Mouse (Mus musculus) WW6 (cell line): ENCODE results near the gene Osbpl11.
"Not testable (repeated sequence)": the region's sequence is repeated elsewhere in the genome, so short reads cannot be mapped to it uniquely, and the experiment has no call there.

Experiments
- DNase-seq: peaks from one replicate; pipeline ENCODE4 v3.0.0-alpha.2; 2013; ENCODE audit warnings: low read depth, low spot score

Gene Osbpl11

DNA sequence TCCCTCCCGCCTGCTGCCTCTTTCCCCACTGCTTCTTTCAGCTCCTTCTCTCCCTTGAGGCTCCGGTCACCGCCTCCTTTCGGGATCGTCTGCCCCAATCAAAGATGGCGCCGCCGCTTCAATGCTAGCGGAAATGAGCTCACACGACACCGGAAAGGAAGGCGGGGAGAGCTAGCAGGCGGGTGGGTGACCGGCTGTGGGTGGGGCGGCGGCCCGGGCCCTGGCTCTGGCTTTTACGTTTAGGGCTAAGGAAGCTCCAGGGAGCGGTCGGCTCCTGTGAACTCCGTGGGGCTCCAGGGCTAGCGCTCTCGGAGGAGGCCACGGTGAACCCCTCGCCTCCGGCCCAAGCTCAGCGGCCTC lies at the start of gene Osbpl11:
Gene Osbpl11 (plus strand): TSS at position 171 of the 360 bp plus-strand sequence.
- peak; percentile 75 for DNase-seq

DNA sequence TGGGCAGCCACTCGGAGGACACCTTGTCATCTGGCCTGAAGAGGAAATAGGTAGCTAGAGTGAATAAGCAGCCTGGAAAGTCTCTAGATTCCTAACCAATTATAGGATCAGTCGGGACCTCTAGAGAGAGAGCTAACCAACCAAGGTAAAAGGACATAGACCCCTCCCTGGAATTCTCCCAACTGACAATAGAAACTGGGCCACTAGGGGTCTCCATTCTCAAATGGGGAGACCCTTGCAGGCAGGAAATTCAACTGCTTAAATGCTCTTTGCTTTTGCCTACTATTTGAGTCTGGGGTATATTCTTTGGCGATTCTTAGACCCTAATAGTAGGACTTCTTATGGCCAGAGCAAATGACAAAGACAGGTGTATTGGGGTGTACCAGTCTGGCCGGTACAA lies 49.7 kb upstream of the Osbpl11 start:
- no peak for DNase-seq

DNA sequence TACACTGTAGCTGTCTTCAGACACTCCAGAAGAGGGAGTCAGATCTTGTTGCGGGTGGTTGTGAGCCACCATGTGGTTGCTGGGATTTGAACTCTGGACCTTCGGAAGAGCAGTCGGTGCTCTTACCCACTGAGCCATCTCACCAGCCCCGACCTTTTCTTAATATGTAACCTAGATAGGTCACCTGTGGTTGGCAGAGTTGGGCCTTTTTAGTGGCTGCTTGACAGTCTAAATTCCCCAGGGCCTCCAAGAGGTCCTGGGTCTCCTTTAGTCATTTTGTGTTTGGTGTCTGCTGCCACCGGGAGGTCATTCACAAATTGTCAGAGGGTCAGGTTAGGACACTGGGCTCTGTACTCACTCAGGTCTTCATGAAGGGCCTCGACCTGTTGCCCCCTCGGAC lies 45.8 kb upstream of the Osbpl11 start:
- not testable (repeated sequence) for DNase-seq

DNA sequence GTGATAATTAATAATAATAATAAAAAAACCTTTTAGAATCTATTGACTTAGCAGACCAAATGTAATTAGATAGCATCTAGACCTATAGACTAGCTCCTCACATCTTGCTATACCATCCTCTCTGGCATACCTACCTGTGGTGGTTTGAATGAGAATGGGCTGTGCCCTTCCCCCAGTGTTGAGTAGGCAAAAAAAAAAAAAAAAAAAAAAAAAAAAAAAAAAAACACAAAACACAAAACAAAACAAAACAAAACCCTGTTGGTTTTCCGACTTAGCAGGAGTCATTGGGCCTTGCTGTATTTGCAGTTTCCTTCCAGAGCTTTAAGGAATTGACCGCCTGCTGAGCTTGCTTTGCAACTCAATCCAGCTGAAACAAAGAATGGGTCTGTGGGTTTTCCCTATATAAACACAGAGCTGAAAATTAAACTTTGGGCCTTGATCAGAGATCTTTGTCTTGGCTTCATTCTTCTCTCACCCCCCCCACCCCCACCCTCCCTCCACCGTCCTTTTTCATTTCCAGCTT lies 43.1 kb upstream of the Osbpl11 start:
- DNase-seq: no peak

DNA sequence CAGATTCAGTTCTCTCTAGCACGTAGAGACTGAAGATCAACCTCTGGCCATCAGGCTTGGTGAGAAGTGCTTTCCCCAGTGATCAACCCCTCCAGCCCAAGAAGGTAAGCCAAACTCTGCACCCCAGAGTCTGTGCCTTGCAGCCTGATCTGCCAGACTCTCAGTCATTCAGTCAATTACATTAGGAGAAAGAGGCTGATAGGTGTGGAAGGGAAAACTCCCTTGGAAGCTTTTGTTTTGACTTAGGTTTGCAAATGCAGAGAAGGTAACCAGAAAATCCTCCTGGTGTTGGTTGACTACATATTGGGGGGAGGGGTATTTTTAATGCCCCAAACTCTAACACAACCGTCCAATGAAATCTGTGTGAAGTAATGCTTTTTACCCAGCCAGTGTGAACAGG lies 41.4 kb upstream of the Osbpl11 start:
- DNase-seq: no peak

DNA sequence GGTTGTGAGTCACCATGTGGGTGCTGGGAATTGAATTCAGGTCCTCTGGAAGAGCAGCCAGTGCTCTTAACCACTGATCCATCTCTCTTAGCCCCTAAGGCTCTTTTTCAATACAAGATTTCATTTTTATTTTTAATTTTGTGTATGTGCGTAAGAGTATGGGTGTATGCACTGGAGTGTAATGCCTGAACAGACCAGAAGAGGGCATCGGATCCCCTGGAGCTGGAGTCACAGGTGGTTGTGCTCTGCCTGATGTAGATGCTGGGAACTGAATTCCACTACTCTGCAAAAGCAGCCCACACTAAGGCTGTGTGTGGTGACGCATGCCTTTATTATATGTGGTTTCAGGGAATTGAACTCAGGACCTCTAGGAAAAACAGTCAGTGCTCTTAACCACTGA lies 38.7 kb upstream of the Osbpl11 start:
- DNase-seq: no peak

DNA sequence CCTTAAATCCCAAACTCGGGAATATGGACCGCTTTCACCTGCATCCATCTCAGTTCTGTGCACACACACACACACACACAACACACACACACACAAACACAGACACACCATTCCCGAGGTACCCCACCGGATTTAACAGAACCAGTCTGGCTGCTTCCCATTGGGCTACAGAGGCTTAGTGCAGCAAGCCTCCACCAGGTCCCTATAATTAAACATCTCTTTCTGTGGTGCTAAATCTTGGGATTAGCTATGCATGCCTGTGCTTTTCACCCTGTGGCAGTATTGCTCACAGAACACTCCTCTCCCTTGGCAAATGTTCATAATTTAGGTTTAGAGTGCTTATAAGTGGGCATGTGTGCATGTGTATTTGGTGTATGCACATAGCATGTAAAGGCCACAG lies 36.7 kb upstream of the Osbpl11 start:
- no peak for DNase-seq

DNA sequence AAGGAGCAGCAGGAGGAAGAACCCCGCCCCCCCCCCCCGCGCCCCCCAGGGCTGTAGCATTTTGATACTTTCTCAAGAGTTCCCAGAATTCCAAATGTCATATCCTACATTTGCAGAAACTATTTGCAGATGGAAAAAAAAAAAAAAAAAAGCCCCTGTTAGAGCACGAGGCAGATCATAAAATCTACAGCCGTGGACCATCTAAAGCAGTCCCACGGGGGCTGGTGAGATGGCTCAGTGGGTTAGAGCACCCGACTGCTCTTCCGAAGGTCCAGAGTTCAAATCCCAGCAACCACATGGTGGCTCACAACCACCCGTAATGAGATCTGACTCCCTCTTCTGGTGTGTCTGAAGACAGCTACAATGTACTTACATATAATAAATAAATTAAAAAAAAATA lies 34.0 kb upstream of the Osbpl11 start:
- DNase-seq: not testable (repeated sequence)

DNA sequence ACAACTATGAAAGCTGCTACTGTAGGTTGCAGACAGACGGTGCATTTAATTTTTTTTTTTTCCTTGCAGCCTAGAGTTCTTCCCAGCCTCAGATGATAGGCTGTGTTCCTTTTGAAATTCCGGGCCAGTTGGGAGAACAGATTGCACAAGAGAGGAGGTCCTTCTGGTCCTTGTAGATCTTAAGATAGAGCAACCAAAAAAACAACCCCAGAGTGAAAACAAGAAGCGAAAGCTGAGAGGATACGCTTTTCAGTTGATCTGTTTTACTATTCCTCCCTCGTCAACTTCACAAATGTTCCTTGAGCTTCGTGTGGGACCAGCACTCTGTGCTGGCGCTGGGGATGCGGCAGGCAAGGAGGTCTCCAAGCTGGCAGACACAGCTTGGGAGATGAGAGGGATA lies 33.3 kb upstream of the Osbpl11 start:
- no peak for DNase-seq

DNA sequence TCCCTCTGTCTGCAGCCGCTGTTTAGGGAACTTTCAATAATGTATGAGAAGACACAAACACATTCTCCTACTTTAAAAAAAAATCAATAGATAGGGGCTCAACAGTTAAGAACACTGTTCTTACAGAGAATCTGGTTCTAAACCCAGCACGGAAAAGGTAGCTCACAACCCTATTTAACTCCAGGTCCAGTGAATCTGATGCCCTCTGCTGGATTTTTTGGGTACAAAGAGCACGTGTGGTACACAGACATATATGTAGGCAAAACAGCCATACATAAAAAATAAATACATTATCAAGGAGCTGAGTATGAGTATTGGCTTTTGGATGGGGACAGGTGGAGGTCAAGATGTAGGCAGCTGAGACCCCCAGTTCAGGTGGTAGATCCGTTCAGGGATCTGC lies 29.9 kb upstream of the Osbpl11 start:
- no peak for DNase-seq

DNA sequence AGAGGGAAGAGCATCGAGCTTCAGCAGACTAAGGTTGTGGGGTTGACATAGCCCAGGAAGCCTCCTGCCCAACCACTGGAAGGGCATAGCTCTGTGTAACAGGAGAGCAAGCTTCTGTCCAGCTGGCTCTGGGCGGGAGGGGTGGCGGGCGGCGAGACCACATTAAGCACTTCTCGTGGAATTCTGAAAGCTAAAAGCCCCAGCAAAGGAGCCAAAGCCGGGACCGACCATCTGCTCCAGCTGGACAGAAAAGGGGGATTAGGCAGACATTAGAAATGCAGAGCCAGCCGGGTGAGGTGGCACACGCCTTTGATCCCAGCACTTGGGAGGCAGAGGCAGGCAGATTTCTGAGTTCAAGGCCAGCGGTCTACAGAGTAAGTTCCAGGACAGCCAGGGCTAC lies 26.9 kb upstream of the Osbpl11 start:
- no peak for DNase-seq

DNA sequence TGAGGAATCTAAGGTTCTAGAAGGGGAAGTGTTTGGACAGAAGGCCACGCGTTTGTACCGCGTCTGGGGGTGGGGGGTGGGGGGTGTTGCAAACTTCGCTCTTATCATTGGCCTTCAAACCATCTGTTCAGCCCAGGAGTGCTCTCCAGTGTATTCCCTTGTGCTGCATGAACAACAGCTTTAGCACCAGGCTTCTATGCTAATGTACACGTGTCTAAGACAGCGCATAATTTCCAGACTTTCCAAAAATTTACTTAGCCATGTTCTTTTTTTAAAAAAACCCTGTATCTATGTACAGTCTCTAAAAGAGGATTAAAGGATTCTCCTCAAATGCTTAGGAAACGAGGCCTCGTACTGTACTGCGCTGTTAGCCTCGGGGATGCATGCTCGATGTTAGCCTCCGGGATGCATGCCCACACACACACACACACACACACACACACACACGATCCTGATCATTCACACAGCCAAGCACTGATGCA lies 26.2 kb upstream of the Osbpl11 start:
- DNase-seq: no peak

DNA sequence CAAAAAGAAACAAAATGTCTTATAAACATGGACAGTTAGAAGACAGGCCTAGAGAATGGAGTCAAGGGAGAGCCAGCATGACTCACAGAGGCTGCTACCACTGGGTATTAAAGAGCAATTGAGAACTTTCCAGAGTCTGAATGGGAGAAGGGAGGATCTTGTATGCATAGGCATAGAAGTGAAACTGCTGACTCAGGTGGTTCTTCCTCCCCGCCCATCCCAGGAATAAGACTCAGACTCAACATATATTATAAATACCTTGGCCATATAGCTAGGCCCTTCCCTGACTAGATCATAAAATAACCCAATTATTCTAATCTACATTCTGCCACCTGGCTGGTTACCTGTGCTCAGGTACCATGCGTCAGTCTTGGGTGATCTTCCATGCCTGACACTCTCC lies 25.5 kb upstream of the Osbpl11 start:
- no peak for DNase-seq

DNA sequence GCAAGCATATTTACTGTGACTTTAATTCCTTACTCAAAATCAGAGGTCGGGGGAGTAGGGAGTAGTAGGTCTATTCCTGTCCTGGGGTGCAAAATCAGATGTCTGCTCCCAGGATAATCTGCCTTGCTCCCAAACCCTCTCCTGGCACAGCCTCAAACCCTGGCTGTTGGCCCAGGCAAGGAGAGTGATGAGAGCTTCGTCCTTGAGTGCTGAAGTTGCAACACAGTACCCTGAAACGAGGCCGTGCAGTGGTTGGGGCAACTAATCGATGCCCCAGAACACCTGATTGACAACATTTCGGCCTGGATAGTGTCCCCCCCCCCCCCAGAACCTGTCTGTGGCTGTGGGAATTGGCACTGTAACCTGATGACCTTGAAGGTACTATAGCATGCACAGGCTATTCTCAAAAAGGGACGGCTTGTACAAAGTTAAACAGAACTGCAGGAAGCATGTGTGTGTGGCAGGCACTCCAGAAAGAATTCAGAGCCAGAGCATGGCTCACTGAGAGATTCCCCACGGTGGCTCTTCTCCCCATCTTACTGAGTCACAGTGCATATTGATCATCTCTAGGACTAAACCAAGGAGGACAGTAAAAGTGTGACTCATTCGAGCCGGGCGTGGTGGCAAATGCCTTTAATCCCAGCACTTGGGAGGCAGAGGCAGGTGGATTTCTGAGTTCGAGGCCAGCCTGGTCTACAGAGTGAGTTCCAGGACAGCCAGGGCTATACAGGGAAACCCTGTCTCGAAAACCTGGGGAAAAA lies 21.4 kb upstream of the Osbpl11 start:
- DNase-seq: no peak

DNA sequence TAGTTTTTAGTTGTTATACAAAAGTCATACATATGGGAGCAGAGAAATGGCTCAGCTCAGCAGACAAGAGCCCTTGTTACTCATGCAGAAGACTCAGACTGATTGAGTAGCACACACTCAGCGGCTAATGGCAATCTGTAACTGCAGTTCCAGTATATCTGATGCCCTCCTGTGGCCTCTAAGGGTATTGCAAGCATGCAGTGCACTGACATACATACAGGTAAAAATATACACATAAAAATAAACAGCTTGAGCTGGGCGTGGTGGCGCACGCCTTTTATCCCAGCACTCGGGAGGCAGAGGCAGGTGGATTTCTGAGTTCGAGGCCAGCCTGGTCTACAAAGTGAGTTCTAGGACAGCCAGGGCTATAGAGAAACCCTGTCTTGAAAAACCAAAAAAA lies 18.6 kb upstream of the Osbpl11 start:
- DNase-seq: not testable (repeated sequence)

DNA sequence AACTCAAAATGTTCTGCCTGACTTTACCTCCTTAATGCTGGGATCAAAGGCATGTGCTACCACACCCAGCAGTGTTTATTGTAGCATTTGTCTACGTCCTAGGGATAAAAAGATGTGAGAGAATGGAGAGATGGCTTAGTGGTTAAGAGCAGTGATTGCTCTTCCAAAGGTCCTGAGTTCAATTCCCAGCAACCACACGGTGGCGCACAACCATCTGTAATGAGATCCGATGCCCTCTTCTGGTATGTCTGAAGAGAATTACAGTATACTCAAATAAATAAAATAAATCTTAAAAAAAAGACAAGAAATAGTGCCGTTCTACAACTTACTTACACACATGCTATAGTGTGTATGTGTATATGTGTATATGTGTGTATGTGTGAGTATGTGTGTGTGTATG lies 17.3 kb upstream of the Osbpl11 start:
- DNase-seq: no peak

DNA sequence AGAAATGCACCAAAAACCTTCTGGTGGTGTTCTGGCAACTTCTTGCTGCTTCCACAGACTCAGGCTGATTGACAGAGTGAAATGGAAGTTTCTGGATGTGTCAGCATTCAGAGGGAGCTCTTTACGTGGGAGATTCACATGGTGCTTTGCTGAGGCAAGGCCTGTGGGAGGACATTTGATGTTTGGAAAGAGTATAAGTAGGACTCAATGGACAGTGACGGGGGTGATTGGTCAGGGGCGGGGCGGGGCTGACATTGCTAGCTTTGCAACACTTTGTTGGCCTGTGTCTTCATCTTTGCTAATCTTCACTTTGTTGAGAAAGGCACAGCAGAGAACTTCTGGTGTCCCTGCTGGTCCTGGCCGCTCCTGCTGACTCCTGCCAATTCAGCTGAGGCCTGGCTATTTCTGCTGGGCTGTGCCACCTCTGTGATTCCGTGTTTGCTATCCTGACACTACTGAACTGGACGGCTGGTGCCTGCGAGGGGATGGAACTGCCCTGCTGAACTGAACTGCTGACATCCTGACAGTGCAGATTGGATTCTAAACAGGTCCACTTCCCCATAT lies 15.3 kb upstream of the Osbpl11 start:
- DNase-seq: no peak

DNA sequence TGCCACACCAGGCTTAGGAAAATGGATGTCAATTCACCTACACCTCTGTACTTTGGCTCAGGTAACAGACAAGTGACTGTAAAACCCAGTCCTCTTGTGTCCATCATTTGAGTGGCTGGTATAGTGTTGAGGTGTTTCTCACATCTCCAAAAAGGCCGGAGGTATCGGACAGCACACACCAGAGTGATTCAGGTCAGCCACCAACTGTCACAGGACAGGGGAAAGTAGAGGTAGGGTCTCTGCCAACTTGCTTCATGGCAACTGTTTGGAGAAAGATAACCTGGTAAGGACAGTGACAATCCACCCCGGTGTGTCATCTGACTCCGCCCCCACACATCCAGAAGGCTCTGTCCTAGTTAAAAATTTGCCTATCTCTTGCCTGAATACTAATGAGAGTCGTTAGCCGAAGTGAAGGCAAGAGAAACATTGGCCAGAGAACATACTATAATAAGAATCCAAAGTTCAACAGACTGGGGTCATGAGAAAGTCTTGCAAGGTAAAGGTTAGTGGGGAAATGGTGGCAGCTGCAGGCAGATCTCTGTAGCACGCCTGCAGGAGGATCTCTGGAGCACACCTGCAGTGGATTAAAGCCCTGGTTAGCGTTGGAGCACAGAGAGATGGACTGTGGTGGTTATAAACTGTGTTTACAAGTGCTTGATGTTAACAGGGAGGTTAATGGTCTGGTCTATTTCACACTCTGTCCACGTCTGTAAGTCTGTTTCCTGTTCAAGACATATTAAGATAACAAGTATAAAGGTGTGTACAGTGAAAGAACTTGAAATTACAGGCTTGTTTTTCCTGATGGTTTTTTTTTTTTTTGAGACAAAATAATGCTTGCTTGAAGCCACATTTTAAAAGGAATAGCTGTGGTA lies 13.9 kb upstream of the Osbpl11 start:
- DNase-seq: no peak

DNA sequence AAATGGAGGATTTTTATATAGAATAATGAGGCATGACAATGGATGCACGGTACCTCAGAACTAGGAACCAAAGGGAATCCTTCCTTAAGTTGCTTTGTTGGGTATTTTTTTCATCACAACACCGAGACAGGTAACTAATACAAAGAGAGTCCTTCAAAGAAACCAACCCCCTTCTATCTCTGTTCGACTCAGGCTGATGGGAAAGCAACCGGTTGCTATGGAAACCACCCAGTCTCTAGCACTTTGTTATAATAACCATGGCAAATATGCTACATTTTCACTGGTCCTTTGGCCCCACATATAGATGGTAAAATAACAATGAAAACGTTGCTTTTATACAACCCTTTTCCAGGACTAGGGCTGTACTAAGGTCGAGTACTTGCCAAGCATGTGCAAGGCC lies 13.1 kb upstream of the Osbpl11 start:
- no peak for DNase-seq

DNA sequence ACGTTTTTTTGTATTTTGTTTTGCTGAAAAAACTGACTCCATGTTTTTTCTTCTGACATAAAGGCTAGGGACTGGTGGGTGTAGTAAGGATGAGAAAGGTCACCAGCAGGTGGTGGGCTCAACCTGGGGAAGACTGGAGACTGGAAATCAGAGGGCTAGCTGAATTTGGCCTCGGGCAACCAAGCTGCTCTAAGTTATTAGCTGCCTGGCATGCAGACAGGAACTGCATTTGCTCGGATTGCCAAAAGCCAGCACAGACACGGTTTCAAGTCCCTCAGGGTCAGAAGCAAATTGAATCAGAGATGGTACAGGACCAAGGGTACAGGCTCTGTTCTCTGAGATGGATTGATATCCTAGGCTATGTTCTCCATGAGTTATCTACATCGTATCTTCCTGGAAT lies 11.7 kb upstream of the Osbpl11 start:
- no peak for DNase-seq

DNA sequence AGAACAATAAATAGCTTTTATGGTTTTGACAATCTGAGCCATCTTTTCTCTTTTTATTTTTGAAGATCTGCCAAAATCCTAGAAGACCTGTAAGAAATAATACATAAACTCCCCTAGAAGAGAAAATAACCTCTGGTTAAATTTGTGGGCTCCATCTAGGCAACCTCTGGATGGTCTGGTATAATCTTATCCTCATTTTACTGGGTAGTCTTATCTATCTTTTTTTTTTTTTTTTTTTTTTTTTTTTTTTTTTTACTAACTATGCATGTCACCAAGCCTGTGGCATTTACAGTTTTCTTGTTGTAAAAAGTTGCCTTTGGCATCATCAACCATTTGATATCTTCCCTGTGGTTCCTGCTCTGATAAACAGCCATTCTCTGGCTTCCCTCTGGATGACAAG lies 10.2 kb upstream of the Osbpl11 start:
- DNase-seq: no peak

DNA sequence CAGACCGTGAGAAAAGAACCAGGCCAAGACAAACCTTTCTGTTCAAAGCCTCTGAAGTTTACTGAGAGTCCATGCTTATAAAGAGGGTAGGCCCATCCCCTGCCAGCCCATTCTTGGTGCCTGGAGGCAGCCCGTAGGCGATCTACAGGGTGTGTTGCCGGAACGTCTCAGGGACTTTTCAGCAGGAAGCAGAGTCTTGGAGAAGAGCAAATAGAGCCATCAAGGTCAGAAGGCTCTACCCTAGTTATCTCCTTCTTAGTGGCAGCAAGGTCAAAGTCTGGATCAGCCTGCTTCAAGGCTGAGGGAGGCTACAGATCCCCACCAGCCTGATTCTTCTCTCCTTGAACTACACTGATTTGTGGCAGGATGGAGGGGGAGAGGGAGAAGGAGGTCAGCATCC lies 8.0 kb upstream of the Osbpl11 start:
- not testable (repeated sequence) for DNase-seq
